Mouse (Mus musculus) gastrocnemius, postnatal 4 days (tissue): ENCODE measurements around the gene E2f7. TPM values are rescaled to one million over a fixed set of nuclear protein-coding genes. Genes with fewer than 3 reads are reported as not detected.

ENCODE experiments used
- DNase-seq, 2 experiments: peaks; one replicate each; pipeline ENCODE4 v3.0.0; 2021 to 2022; ENCODE audit warnings: low spot score in 2 of 2, mixed read lengths in 2 of 2
- total RNA-seq, 2 experiments: library from RNA; stranded (reverse); gene quantifications; 2 replicates each; pipeline ENCODE4 v1.2.3; 2021

Gene E2f7
- total RNA-seq, 2 experiments from 2014 or later: 10.9 to 11.6 TPM

- no peak for DNase-seq
Observed at GRCm38 (mm10) chr10:110773201-110773600, 28.0 kb downstream of the E2f7 start.

DNA sequence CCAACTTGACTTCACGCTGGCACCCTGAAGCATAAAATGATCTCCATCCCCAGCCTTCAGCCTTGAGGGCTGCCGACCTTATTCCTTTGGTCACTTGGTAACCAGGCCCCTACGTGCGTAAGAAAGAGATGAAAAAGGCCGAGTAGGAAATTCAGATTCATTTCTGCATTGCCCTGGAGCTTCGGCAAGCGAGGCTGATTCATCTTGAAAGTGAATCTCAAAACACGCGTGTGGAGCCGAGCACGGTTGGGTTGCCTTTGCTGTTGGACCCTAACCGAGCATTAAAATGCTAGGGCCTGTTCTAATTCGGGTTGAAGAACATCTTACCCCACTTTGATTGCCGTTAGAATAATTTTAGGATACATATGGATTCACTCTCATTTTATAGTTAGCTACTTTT lies 28.6 kb downstream of the E2f7 start:
- DNase-seq: no peak

DNA sequence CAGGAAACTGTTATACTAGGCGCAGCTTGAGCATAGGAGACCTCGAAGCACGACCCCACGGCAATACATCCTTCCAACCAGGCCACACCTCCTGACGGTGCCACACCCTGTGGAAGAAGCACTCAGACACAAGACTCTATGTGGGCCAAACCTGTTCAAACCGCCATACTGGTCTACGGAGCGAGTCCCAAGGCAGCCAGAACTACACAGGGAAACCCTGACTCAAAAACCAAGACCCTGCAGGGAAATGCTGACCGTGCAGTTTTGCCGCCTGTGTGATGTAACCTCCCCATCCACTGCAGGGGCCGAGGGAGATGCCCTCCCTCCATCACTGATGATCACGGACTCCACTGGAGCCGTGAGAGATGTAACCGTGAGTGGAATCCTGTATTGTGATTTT lies 36.5 kb downstream of the E2f7 start:
- DNase-seq: no peak

DNA sequence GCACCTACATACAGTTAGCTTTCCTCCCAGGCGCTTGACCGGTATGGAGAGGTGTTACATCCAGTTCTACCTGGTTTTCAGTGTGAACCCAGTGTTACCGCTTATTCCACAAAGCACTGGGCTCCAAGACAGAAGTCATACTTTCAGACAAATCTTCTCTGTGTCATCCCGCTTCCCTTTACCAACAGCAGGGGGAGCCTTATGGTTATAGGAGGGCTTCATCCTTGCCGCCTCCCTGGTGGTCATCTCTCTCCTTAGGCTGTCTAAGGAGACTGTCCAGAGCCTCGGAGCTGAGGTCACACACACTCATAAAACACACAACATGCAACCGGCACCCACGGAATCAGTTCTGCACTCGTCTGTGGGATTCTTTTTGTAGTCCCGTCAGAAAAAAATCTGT lies 37.4 kb downstream of the E2f7 start:
- DNase-seq: no peak

DNA sequence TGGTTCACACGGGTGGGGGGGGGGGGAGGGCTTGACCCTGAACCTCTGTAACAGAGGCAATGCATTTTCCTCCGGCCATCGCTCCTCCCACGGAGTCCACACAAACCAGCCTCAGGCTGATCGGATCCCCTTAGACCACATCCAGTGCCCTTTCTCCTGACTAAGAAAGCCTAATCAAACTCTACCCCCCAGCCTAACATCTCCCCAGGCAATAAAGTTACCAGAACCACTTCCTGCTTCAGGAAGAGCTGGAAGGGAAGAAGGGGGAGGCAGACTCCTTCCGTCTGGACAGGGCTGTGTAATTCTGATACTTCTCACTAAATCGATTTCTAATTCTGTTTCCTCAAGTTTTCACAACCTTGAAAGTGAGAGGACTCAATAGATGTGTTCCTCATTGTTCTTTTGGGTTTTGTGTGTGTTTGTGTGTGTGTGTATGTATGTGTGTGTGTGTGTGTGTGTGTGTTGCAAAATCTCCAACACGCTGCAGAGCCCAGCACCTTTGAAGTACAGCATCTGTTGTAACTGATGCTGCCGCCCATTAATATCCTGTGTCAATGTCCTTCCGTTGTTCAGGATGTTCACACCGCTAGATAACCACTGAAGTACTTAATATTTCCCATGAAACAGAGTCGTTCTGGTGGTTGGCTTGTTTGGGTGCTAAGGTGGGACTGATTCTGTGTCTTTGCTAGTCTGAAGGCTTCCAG lies 43.0 kb downstream of the E2f7 start:
- DNase-seq: no peak

DNA sequence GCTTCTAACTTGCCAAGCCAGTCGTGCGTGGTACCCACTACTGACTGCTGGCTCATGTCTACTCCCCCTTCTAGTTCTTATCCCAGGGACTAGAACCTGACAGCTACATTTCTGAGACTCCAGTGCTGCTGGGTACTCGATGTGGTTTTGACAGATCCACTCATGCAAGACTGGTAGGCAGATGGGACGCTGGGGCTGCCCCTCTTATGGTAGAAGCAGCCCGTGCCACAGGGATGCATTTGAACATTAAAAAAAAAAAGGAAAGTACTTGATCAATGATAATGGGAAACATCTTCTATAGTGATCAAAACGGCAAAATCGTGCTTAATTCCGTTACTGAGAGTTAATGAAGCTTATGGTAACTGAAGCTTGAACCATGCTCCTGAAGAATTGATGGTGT lies 44.4 kb downstream of the E2f7 start:
- no peak for DNase-seq

DNA sequence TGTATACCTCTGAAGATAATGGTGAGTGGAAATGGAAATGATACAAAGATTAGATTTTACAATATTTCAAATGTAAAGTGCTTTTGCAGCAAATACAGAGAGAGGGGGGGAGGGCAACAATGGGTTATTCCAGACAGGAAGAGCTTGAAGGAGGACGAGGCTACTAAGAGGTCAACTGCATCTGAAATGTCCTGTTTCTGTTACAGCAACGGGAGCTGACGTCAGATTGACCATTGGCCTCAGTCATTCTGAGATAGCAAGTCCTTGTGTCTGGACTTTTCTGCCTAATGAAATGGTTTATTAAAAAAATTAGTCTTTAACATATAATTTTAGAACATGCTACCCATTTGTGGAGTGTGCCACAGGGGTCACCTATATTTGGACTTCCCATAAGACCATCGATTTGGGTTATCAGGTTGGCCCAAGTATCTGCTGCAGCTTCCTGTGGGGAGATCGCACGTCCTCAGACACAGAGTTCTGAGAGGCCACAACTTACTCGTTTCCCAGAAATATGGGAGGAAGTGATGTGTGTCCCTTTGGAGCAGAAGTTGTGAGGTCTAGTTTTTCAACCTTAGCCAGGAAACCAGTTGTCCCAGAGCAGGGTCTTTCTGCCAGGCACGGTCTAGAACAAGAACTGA lies 48.0 kb downstream of the E2f7 start:
- no peak for DNase-seq

DNA sequence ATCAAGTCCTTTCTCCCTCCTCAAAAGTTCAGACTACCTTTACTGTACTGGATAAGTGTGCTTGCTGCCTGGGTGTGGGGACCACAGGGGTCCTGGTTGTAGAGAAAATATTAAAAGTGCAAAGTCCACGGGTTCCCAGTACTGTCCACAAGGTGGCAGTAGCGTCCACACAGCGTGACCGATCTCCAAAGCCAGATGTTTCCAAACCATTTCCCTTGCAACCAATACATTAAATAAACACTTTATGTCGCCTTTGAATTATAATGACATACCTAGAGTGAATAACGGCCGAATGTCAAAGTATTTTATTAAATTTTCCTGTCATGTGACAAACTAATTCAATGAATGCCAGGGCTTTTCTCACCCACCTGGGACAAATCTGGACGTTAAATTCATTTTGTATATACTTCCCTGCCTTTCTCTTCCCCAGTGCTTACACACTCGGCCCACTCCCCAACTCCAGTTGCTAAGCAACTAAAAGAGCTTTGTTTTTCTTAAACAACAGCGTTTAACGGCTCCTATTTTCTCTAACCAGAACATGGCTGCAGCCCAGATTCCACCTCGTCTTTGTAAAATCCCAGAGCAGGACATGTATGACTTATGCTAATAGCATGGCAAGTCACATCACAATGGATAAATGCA lies 49.4 kb downstream of the E2f7 start:
- DNase-seq: peak in 1 of 2 experiments; percentile 37

GRCm38 (mm10) chr10:110795206-110795796 lies 50.1 kb downstream of the E2f7 start:
- DNase-seq: no peak

DNA sequence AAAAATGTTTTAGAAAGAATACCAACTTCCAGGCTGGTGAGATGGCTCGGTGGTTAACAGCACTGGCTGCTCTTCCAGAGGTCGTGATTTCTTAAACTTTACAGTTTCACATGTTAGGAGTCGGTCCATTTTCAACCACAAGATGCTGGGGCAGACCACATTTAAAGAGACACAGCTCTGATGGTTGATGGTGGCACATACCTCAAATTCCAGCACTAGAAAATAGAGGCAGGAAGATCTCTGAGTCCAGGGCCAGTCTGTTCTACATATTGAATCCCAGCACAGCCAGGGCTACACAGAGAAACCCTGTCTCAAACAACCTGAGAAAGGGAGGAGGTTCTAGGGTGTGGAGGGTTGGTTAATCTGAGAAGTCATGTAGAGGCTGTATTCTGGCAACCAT lies 56.1 kb downstream of the E2f7 start:
- DNase-seq: no peak

DNA sequence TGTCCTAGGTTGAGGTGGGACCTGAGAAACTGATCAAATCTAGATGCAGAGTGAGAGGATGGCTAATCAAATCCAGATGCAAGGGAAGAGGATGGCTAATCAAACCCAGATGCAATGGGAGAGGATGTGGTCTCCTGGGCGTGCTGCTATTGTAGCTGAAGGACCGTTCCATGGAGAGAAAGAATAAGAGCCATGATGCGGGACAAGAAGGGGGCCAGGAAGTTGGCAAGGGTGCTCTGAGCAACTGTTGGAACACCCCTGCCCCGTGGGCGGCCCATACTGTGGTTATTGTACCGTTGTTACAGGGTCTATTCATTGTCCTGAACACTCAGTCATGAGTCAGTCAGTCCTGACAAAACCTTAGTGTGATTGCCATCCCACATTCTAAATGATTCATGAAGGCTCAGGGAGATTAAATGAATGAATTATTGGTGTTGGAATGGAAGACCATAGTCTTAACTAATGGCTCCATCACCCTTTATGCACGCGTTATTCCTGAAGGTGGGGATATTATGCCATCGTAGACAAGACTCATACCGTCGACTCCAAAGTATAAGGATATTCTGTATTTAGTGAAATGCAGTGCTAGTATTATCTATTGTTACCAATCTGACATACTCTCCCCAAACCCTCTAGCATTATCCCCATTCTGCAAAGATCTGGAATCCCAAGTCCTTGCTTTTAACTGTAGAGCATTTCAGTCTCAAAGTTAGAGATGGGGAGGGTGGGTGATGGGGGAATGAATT lies 59.2 kb downstream of the E2f7 start:
- no peak for DNase-seq

GRCm38 (mm10) chr10:110805025-110805740 lies 59.9 kb downstream of the E2f7 start:
- no peak for DNase-seq

- no peak for DNase-seq
Observed at GRCm38 (mm10) chr10:110806471-110806870, 61.2 kb downstream of the E2f7 start.

- no peak for DNase-seq
Observed at GRCm38 (mm10) chr10:110810528-110810927, 65.3 kb downstream of the E2f7 start.

DNA sequence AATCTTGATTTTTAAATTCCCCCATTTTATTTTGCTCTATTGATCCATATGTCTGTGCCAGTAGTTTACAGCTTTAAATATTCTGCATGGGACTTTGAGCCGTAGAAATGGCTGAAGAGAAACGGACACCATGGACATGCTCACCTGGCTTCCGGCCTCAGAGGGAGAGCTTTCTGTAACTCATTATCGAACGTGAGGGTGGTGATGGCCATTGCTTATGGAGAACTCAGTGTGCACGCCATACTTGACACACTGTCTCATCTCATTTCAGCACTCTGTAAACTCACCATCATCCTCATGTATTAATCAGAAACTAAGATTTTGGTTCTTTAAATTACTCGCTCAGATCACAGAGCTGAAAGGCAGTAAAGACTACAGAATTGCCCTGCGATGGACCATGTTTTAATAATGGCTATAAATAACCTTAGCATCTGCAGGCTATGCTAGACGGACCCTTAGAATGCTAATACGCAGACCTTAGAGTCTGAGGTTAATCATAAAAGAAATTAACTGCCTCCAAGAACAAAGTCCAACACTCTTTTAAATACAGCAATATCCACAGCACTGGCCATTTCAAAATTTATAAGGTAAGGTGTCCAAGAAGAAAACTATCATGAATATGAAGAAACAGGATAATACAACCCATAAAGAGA lies 66.1 kb downstream of the E2f7 start:
- DNase-seq: no peak

GRCm38 (mm10) chr10:110811862-110812225 lies 66.6 kb downstream of the E2f7 start:
- no peak for DNase-seq

DNA sequence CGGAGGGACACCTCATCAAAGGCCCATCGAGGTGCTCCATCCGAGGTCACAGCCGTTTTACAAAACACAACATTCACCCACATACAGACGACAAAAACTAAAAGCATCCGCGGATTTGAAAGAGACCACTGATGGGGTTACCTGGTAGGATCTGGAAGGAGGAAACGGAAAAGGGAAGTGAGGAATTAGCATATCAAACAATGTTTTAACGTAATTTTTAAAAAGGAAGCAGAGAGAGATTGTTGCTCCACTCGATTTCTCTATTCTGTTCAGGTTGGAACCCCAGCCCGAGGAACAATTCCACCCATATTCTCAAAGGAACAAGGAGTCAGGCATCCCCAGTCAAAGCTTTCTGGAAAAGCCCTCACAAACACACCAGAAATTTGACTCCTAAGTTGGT lies 75.9 kb downstream of the E2f7 start:
- DNase-seq: no peak

GRCm38 (mm10) chr10:110821692-110822091 lies 76.5 kb downstream of the E2f7 start:
- DNase-seq: no peak

DNA sequence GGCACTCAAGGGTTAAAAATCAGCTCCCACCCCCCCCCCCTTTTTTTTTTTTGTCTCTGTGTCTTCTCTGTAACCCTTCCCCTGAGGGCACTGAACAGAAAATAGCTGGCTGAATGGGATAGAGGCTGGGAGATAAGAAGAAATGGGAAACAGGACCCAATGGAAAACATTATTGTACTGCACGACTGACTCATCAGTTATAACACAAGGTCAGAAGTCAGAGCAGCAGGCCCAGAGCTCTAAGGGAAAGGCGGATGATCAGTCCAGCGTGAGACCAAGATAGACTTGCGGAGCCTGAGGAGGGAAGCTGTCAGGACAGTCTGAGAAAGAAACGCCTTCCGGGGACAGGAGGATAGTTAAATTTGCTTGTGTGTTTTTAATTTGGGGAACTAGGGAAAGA lies 87.1 kb downstream of the E2f7 start:
- no peak for DNase-seq

DNA sequence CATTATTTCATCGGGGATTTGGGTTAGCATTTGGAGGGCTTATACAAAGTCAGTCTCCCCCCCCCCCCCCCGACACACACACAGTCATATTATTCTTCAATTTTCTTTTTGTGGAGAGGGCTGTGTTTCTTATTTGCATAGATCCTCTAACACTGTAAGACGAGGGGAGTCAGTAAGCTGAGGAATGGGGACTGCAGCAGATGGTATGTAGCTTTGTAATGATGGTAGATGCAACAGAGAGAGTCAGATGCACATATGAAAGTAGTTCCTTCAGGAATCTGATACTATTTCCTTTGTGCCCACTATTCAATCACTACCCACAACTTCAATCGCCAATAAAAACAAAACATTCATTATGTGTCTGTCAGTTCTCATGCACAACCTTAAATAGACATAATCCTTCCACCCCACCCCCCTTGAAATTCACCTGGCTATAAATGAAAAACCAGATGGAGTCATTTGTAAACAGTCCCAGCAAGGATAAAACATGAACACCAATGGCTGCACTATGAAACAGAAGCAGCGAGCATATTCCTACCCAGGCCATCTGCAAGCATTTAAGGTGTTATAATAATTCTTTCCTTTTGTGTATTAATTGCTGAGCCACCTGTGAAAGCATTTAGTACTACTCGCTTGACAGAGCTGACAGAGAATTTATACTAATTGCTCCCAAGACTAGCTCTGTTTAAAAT lies 90.0 kb downstream of the E2f7 start:
- no peak for DNase-seq
